Mouse (Mus musculus) heart, adult 2 months (tissue): Measurements from ENCODE around the gene 1700001P01Rik.

Experiments
- CTCF ChIP-seq: fragments of 200-600 bp; IDR thresholded peaks from 2 replicates; pipeline ENCODE4 v1.8.1; 2022; ENCODE audit warnings: antibody characterized with exemption, mild to moderate bottlenecking, moderate library complexity
- EP300 ChIP-seq: fragments of 200-500 bp; IDR thresholded peaks from 2 replicates; pipeline ENCODE4 v1.6.1; 2011; ENCODE audit warnings: low read depth, low read length, control low read depth; ENCODE audit not compliant: insufficient read depth
- POLR2A ChIP-seq: fragments of 200-500 bp; IDR thresholded peaks from 2 replicates; pipeline ENCODE4 v1.6.1; 2011; ENCODE audit warnings: mild to moderate bottlenecking, low read depth, low read length, control low read depth; ENCODE audit not compliant: insufficient read depth

GRCm38 (mm10) chr11:97779968-97780701 is 4.4 kb upstream of the 1700001P01Rik start:
- no peak for TF ChIP-seq POLR2A
- TF ChIP-seq CTCF: no peak
- TF ChIP-seq EP300: no peak
